Mouse (Mus musculus): Measurements from ENCODE around the gene Wnt9a. TPM values are rescaled to one million over a fixed set of nuclear protein-coding genes. Genes with fewer than 3 reads are reported as not detected.
"Not testable (repeated sequence)": the region's sequence is repeated elsewhere in the genome, so short reads cannot be mapped to it uniquely, and the experiment has no call there.

The Wnt9a gene
- polyA plus RNA-seq, 1 experiment from 2014 or later: 4.1 TPM

- H3K27me3 ChIP-seq: no peaks in the 10 kb centered on the region
- no peak for ATAC-seq (ENCODE audit: low FRiP score, low read depth)
- 79% methylated on average over 2 of the region's 2 CpGs for WGBS
- H3K27ac ChIP-seq (replicated peaks): no peak overlapping the region
- no peak overlapping the region for H3K4me2 ChIP-seq
- no peak overlapping the region for H3K9ac ChIP-seq
- H3K9me3 ChIP-seq: no peaks in the 10 kb centered on the region
- no peaks in the 10 kb centered on the region for H3K36me3 ChIP-seq
- no peak overlapping the region for H3K4me3 ChIP-seq
- H3K4me1 ChIP-seq (replicated peaks): no peaks in the 10 kb centered on the region
Measured at GRCm38 (mm10) chr11:59350326-59350725, 43.6 kb downstream of the Wnt9a start.

DNA sequence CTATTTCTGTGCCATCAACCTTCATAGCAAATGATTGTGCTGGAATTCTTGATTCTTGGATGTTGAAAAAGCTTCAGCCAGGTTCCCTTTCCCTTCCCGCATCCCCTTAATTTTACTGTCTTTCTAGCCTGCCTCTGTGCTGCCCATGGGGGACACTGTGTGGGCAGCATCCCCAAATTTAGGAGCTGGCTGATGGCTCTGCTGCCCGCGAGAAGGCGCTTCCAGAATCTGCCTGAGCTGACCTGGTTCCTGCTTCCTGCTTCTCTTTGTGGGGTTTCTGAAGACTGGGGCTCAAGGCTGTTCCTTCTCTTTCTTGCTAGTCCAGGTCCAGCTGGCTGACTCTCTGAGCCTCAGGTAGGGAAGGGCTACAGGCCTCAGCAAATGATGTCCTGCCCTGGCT, 48.1 kb downstream of the Wnt9a start:
- H3K4me2 ChIP-seq: no peak overlapping the region
- H3K36me3 ChIP-seq: no peaks in the 10 kb centered on the region
- no peak overlapping the region for H3K4me3 ChIP-seq
- no peak overlapping the region for H3K27ac ChIP-seq (replicated peaks)
- no peaks in the 10 kb centered on the region for H3K27me3 ChIP-seq
- no peak for ATAC-seq (ENCODE audit: low FRiP score, low read depth)
- H3K9me3 ChIP-seq: no peaks in the 10 kb centered on the region
- H3K9ac ChIP-seq: no peak overlapping the region
- H3K4me1 ChIP-seq (replicated peaks): no peaks in the 10 kb centered on the region
- 83% methylated on average over 4 of the region's 4 CpGs for WGBS

DNA sequence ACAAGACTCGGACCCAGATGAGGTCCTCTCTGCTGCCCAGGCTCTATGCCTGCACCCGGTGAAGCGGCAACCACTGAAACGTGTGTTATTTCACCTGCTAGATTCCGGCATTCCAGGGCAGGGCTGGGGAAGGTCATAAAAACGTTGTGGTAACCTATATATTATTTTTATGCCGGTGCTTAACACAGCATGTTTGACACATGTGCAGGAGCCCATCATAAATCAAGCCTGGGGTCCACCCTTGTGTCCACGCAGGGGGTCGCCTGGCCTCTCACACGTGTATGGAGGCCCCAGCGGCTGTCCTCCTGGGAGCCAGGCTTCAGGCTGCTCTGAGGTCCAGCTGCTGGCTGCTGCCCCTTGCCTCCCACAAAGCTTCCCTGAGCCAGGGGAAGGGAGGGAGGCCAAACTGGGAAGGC, 50.2 kb downstream of the Wnt9a start:
- Histone ChIP-seq H3K4me1 (replicated peaks) (no peaks in the 10 kb centered on the region), H3K4me3 (no peak overlapping the region), H3K9ac (no peak overlapping the region), H3K36me3 (no peaks in the 10 kb centered on the region), H3K27ac (replicated peaks) (no peak overlapping the region), H3K4me2 (no peak overlapping the region), H3K9me3 (no peaks in the 10 kb centered on the region), H3K27me3 (no peaks in the 10 kb centered on the region)
- 71% methylated on average over 11 of the region's 11 CpGs for WGBS
- no peak for ATAC-seq (ENCODE audit: low FRiP score, low read depth)

DNA sequence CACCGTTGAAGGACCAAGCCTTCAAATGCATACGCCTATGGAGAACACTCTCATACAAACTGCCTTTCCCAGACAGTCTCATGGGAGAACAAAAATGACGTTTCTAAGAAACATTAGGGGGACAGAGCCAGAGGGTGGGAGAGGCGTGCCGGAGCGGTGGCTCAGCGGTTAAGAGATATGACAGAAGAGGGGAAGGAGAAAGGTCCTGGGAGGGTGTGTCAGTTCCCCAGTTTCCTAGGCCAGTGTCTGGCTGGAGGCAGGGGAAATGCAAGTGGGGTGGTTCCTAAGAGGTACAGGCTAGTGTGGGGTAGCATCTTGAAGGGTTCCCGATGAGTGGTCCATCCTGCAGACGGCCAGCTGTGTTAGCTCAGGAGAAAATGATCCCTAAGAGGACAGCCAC, 54.6 kb downstream of the Wnt9a start:
- Histone ChIP-seq H3K27ac (replicated peaks) (no peak overlapping the region), H3K9ac (no peak overlapping the region), H3K4me3 (no peak overlapping the region), H3K9me3 (no peaks in the 10 kb centered on the region), H3K36me3 (no peaks in the 10 kb centered on the region), H3K4me2 (no peak overlapping the region), H3K4me1 (replicated peaks) (0 out of 2 replicates have a peak, but pooled peaks cover 6% of the 10 kb centered on the region), H3K27me3 (no peaks in the 10 kb centered on the region)
- 91% methylated on average over 9 of the region's 9 CpGs for WGBS
- ATAC-seq (ENCODE audit: low FRiP score, low read depth): no peak

GRCm38 (mm10) chr11:59364007-59364406, 57.3 kb downstream of the Wnt9a start:
- Histone ChIP-seq H3K4me3 (no peak overlapping the region), H3K9ac (no peak overlapping the region), H3K36me3 (no peaks in the 10 kb centered on the region), H3K4me2 (no peak overlapping the region), H3K27me3 (no peaks in the 10 kb centered on the region), H3K4me1 (replicated peaks) (peaks cover 10% of the 10 kb centered on the region; the same call in 1 of the 2 replicates), H3K27ac (replicated peaks) (no peak overlapping the region), H3K9me3 (no peaks in the 10 kb centered on the region)
- WGBS: 88% methylated on average over 9 of the region's 9 CpGs
- no peak for ATAC-seq (ENCODE audit: low FRiP score, low read depth)

DNA sequence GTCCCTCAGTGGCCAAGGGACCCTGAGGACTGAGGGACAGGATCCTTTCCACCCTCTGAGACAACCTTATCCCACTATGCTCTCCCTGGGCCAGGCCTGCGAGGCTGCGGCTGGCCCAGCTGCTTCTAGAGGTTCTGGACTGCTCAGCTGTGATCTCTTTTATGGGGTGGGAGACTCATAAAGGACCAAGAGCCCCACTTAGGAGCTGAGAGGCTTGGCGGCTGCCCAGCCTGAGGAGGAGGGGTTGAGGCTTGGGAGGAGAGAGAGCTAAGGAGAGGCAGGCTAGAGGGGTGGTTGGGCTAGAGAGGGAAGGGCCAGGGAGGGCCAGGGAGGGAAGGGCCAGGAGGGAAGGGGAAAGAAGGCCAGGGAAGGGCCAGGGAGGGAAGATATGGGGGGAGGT, 57.7 kb downstream of the Wnt9a start:
- ATAC-seq (ENCODE audit: low FRiP score, low read depth): no peak
- 62% methylated on average over 3 of the region's 3 CpGs for WGBS
- H3K4me2 ChIP-seq: no peak overlapping the region
- no peaks in the 10 kb centered on the region for H3K36me3 ChIP-seq
- no peaks in the 10 kb centered on the region for H3K9me3 ChIP-seq
- H3K9ac ChIP-seq: no peak overlapping the region
- no peak overlapping the region for H3K4me3 ChIP-seq
- H3K4me1 ChIP-seq (replicated peaks): peaks cover 10% of the 10 kb centered on the region; the same call in 1 of the 2 replicates
- no peaks in the 10 kb centered on the region for H3K27me3 ChIP-seq
- no peak overlapping the region for H3K27ac ChIP-seq (replicated peaks)

DNA sequence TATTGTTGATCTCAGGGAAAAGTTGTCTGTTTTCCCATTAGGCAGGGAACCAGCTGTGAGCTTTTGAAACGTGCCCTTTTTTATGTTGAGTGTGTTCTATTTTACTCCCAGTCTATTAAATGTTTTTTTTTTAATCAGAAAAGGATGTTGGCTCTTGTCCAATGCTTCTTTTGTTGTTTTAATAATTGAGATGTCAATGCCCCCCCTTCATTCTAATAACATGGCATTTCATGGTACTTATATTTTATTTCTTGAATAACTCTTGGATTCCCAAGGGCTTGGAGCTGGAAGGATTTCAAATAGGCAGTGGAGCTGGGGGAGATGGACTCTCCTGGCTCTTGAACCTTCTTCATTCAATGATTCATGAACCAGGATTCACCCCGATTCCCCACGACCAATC, 59.3 kb downstream of the Wnt9a start:
- ATAC-seq (ENCODE audit: low FRiP score, low read depth): no peak
- H3K27ac ChIP-seq (replicated peaks): no peak overlapping the region
- WGBS: 35% methylated on average over 3 of the region's 3 CpGs
- peaks cover 10% of the 10 kb centered on the region; the same call in 1 of the 2 replicates for H3K4me1 ChIP-seq (replicated peaks)
- H3K4me2 ChIP-seq: no peak overlapping the region
- no peaks in the 10 kb centered on the region for H3K36me3 ChIP-seq
- H3K27me3 ChIP-seq: no peaks in the 10 kb centered on the region
- H3K4me3 ChIP-seq: no peak overlapping the region
- no peak overlapping the region for H3K9ac ChIP-seq
- H3K9me3 ChIP-seq: no peaks in the 10 kb centered on the region

GRCm38 (mm10) chr11:59366633-59367032, 59.9 kb downstream of the Wnt9a start:
- Histone ChIP-seq H3K36me3 (no peaks in the 10 kb centered on the region), H3K27ac (replicated peaks) (no peak overlapping the region; the same call in 1 of the 2 replicates), H3K4me3 (no peak overlapping the region), H3K27me3 (no peaks in the 10 kb centered on the region), H3K9me3 (no peaks in the 10 kb centered on the region), H3K4me2 (no peak overlapping the region), H3K9ac (no peak overlapping the region), H3K4me1 (replicated peaks) (peaks cover 10% of the 10 kb centered on the region; the same call in 1 of the 2 replicates)
- 26% methylated on average over 3 of the region's 3 CpGs for WGBS
- no peak for ATAC-seq (ENCODE audit: low FRiP score, low read depth)

GRCm38 (mm10) chr11:59367955-59368354, 61.2 kb downstream of the Wnt9a start:
- WGBS: 89% methylated on average over 4 of the region's 4 CpGs
- H3K4me2 ChIP-seq: not testable (repeated sequence)

DNA sequence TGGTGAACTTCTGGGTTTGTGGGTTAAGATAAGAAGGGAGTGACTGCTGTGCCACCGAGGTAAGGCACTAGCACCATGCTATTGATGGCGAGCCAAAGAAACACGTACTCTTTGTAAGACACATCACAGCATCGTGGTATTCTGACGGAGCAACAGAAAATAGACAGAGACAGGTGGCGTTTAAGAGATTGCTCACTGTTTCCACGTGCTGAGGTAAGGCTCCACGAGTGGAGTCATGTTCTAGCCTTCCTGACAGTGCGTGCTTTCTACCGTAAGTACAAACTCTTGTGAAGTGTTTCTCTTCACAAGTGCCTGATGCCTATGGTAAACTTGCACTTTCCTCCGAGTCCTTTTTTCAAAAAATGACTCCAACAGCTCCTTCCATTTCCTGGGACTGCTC, 63.1 kb downstream of the Wnt9a start:
- peaks cover 10% of the 10 kb centered on the region; the same call in 1 of the 2 replicates for H3K4me1 ChIP-seq (replicated peaks)
- no peak overlapping the region for H3K4me2 ChIP-seq
- 81% methylated on average over 11 of the region's 11 CpGs for WGBS
- no peaks in the 10 kb centered on the region for H3K36me3 ChIP-seq
- no peak overlapping the region for H3K27ac ChIP-seq (replicated peaks)
- no peaks in the 10 kb centered on the region for H3K9me3 ChIP-seq
- no peaks in the 10 kb centered on the region for H3K27me3 ChIP-seq
- no peak overlapping the region for H3K9ac ChIP-seq
- no peak overlapping the region for H3K4me3 ChIP-seq
- no peak for ATAC-seq (ENCODE audit: low FRiP score, low read depth)

More at GRCm38 (mm10) chr11:59367955-59368354, 61.2 kb downstream of the Wnt9a start:
- H3K9me3 ChIP-seq; H3K27ac ChIP-seq (replicated peaks); H3K36me3 ChIP-seq; H3K4me3 ChIP-seq; ATAC-seq (ENCODE audit: low FRiP score, low read depth); H3K27me3 ChIP-seq; H3K9ac ChIP-seq; H3K4me1 ChIP-seq (replicated peaks): not testable (repeated sequence)

DNA sequence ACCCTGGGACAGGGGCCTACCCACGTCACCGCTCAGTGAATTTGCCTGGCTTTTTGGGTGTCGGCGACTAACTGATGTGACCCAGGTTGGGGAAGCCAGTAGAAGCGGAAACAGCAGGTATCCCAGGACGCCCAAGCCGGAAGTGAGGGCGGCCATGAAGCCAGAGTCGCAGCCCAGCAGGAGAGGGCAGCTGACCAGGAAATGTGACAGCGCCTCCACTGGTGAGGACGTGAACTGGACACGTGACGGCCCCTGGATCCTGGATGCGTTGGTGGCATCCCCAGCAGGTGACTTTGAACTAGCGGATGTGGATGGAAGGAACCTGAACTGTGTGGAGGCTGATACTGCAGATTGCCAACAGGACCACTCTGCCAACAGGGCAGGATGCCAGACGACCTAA, 68.7 kb downstream of the Wnt9a start, which contains the start of gene Prss38:
Prss38 (minus strand) TSS at position 183 of the 400 bp plus-strand sequence.
- H3K27me3 ChIP-seq: no peaks in the 10 kb centered on the region
- no peak within 1 kb of the TSS for H3K9ac ChIP-seq
- no peak within 1 kb of the TSS for H3K4me2 ChIP-seq
- no peak for ATAC-seq (ENCODE audit: low FRiP score, low read depth)
- no peak within 1 kb of the TSS for H3K27ac ChIP-seq (replicated peaks)
- H3K9me3 ChIP-seq: no peaks in the 10 kb centered on the region
- H3K4me3 ChIP-seq: no peak within 1 kb of the TSS
- 80% methylated on average over 16 of the region's 16 CpGs for WGBS
- H3K36me3 ChIP-seq: no peaks in the 10 kb centered on the region
- H3K4me1 ChIP-seq (replicated peaks): no peaks in the 10 kb centered on the region

- ATAC-seq (ENCODE audit: low FRiP score, low read depth): no peak
- H3K4me1 ChIP-seq (replicated peaks): no peaks in the 10 kb centered on the region
- H3K36me3 ChIP-seq: no peaks in the 10 kb centered on the region
- no peaks in the 10 kb centered on the region for H3K9me3 ChIP-seq
- no peak overlapping the region for H3K27ac ChIP-seq (replicated peaks)
- no peak overlapping the region for H3K4me2 ChIP-seq
- H3K9ac ChIP-seq: no peak overlapping the region
- H3K27me3 ChIP-seq: no peaks in the 10 kb centered on the region
- WGBS: 82% methylated on average over 3 of the region's 3 CpGs
- H3K4me3 ChIP-seq: no peak overlapping the region
Measured at GRCm38 (mm10) chr11:59377999-59378398, 71.3 kb downstream of the Wnt9a start.

DNA sequence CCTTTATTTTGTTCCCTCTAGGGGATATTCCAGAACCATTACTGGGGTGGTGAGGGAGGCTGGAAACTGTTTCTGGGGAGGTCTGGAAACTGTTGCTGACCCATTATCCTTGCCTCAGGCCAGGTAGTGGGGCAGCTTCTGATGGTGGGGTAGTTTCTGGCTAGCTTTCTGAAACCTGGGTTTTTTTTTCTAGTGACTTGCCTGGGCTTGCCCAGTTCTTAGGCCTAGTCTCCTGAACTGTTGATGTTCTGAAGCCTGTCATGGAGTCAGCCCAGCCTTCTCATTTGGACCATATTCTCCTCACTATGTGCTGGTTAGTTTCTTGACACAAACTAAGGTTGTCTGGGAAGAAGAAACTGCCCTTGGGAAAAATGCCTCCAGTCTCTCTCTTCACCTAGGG, 72.8 kb downstream of the Wnt9a start:
- H3K9ac ChIP-seq: no peak overlapping the region
- no peaks in the 10 kb centered on the region for H3K36me3 ChIP-seq
- H3K27me3 ChIP-seq: no peaks in the 10 kb centered on the region
- H3K4me2 ChIP-seq: no peak overlapping the region
- no peaks in the 10 kb centered on the region for H3K4me1 ChIP-seq (replicated peaks)
- H3K27ac ChIP-seq (replicated peaks): no peak overlapping the region
- ATAC-seq (ENCODE audit: low FRiP score, low read depth): no peak
- no peaks in the 10 kb centered on the region for H3K9me3 ChIP-seq
- H3K4me3 ChIP-seq: no peak overlapping the region

Data from hindbrain, embryonic 15.5 days (tissue).